Mouse (Mus musculus) gastrocnemius, adult 8-10 months (tissue): ENCODE measurements at regions not wholly inside any gene's neighbourhood (a gene's known extent, or its start where the extent isn't known, plus 50 kb on each side); places are given as distances from the start of the nearest gene placed in this dataset. TPM values are rescaled to one million over a fixed set of nuclear protein-coding genes. Genes with fewer than 3 reads are reported as not detected.

ENCODE experiments used
- microRNA-seq: library from miRNA; unstranded; fragments of <30 nt; microRNA quantifications from one replicate; pipeline ENCODE4 v1.2.0, GENCODE M21; 2022

Small RNA genes in the stretch of these regions (microRNA-seq; reads per million reads assigned to microRNA genes)
- gene Gm22234 (not detected), gene Gm25297 (not detected)
